Mouse (Mus musculus): Measurements from ENCODE around the gene Sbf2.
"Not testable (repeated sequence)": the region's sequence is repeated elsewhere in the genome, so short reads cannot be mapped to it uniquely, and the experiment has no call there.

The Sbf2 gene

DNA sequence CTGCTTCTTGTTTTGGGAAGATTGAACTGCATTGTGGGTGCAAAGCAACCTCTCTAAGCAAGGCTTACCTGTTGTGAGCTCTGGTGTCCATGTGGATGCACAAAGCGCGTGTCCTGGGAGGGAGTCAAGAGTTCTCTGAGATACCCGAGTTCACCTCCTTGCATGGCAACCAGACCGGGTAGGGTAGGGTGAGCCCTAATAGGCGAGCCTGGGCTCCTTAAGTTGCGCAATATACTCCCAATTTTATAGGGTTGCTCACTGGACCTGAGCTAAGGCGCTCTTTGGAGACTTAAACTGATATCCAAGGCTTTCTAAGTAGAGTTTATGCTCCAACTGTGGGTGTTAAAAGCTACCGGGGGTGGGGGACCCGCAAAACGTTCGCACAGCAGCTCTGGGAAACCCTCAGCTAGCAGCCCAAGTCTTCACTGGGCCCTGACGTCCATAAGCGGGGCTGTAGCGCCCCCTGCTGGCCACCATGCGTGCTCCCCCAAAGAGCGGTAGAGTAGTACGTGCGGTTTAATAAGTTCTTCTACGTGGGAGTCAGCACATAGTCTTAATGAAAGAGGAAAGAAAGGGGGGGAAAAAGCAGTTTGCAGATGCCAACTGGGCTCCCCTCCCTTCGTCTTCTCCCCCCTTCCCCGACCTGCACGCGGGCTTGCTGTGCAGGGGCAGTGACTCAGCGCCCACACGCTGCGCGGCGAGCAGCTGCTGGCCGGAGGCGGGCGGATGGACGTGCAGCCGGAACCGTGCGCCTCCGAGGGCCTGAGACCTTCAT, 15.4 kb upstream of the Sbf2 start:
- peak; percentile 92 for DNase-seq

DNA sequence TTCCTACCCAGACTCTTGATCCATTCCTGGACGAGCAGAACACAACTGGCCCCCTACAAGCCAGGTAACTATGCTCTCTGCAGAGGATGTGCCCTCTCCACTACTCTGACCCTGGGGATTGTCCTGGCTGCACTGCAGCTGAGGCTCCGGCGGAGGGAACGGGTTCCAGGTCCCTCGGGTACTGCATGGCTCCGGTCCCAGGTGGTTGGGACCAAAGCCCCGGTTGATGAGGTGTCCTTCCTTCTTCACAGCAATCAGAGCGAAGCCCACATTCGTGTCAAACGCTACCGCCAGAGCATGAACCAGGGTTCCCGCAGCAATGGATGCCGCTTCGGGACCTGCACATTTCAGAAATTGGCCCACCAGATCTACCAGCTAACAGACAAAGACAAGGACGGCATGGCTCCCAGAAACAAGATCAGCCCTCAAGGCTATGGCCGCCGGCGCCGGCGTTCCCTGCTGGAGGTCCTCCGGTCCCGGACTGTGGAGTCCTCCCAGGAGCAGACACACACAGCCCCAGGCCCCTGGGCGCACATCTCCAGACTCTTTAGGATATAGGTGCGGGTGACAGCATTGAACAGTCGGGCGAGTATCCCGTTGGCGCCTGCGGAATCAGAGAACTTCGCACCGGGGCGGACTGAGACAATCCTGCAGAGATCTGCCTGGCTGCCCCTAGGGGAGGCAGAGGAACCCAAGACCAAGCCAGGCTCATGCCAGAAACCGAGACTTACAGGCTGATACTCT, 14.1 kb upstream of the Sbf2 start:
- DNase-seq: peak; percentile 61

DNA sequence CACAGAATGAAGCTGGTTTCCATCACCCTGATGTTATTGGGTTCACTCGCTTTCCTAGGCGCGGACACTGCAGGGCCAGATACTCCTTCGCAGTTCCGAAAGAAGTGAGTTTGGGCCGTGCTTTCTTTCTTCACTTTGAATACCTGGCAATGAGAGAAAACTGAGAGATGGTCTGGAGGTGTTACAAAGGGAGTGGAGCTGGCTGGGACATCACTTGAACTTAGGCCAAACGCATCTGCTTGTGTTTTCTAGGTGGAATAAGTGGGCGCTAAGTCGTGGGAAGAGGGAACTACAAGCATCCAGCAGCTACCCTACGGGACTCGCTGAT, 13.5 kb upstream of the Sbf2 start:
- no peak for DNase-seq

DNA sequence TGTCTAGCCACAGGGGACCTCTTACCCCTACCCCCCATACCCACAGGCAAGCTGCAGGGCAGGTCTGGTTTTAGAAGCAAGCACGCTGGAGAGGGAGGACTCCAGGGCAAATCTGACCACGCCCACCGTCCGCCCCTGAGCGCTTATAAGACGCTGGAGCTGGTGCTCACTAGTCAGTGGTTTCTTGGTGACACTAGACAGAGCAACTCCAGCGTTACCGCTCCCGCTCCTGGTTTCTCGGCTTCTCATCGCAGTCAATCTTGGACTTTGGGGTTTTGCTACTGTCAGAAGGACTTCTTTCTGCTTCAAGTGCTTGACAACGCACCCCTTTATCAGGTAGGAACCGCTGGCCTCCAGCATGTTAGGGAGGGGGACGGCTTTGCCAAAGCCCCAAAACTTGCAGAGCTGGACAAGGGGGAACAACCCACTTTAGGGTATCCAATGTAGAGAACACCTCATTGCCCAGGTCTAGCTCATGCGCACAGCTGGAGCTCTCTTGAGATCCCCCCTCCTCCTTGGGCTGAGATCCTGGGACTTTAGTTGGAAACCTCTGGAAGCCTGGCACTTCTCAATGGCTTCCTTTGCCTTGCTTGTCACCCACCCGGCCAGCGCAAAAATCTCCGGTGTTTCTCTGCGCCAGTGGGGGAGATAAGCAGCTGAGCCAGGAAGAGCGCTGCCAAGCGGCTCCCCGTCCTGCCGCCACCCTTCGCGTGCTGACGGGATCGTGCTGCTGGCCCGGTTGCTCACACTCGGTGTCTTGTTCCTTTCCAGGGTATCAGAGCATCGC, 13.0 kb upstream of the Sbf2 start, which contains the start of gene Adm:
TSS of gene Adm (plus strand) at position 176 of the 787 bp plus-strand sequence.
- DNase-seq: peak; percentile 91

DNA sequence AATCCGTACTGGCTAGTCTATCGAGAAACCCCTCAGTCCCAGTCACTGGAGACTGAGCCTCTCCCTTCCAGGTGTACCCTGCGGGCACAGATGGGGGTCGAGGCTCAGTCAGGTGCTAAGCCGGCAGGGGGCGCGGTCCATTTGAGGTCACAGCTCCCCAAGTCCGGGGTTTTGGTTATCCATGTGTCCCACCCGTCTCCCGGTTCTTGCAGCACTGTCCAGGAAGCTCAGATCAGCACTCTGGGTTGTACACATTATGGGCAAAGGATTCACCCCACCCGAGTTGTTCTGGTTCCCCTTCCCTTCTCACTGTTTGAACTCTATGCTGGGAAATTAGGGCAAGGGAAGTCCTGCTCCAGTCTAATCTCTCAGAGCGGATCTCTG, 12.4 kb upstream of the Sbf2 start:
- DNase-seq: peak; percentile 45

DNA sequence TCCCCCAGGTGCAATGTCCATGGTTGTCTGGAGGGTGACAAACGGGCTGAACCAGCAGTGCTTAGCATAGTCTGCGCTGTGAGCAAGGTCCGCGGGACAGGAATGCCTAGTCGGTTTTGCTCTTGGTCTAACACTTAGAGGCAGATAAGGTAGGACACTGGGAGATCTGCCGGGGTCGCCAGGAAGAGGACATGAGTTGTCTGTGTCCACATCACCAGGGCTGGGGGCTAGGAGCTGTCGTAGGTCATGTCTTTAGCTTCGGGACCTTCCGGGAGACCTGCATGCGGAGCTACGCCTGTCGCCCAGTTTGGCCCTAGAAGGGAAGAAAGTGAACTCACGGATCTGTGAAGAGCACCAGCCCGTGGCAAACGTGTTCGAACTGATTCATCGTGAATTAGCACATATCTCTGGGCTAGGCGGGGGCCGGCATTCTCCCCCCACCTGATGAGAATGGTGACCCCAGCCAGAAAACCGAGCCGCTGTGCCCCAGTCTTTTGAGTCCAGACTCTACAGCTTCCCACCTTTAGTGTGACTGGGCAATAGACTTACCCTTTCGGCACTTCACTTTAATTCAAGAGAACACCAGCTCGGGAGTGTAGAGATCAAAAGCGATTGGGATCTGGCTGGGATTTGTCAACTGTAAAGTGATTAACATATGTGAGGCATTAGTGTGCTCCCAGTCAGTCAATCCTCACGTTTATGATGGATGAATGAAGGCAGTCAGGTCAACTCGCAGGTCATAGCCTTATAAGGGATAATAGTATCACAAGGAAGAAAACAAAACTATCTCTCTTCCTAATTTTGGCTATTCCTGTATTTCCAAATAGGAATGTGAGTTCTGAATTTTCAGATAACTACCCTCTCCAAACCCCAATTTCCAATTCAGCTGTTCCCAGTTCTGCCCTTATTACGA, 11.7 kb upstream of the Sbf2 start:
- DNase-seq: peak; percentile 54

DNA sequence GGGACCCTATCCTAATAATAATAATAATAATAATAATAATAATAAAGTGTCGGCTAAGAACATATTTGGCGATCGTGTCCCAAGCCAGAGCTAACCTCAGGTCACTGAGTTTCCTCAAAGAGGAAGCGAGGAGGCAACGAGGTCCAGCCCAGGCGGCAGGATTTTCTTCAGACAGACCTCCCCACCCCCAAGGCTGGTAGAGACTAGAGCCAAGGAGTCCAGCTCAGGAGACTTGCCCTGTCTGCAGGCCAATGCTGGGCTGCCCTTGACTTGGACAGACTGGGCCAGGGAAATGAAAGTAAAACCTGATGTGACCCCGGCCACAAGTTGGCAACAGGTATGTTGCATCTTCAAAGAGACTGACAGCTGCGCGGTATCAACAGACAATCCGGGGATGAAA, 10.8 kb upstream of the Sbf2 start:
- no peak for DNase-seq

DNA sequence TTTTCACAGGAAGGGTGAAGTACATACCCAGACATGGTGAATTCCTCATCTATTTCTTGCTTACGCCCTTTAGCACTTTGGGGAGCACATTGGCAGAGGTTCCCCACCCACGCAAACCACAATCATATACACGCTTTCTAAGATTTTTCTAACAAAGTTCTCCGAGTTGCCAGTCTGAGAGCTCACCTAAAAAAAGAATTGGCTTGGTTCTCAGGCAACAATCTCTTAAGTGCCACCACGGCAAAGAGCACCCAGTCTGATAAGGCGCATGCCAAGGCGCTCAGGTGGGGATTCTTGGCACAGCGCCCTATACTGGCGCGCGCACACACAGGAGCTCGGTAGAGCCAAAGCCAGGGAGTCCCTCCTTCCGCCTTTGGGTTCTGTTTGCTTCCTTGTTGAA, 10.2 kb upstream of the Sbf2 start:
- peak; percentile 49 for DNase-seq

DNA sequence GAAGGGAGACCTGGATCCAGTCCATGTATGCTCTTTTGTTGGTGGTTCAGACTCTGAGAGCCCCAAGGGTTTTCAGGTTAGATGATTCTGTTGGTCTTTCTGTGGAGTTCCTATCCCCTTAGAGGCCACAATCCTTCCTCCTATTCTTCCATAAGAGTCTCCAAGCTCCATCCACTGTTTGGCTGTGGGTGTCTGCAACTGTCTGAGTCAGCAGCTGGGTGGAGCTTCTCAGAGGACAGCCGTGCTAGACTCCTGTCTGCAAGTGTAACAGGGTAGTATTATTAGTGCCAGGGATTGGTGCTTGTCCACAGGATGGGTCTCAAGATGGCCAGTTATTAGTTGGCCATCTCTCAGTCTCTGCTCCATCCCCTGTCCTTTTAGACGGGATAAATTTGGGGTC, 9.3 kb upstream of the Sbf2 start:
- DNase-seq: no peak

DNA sequence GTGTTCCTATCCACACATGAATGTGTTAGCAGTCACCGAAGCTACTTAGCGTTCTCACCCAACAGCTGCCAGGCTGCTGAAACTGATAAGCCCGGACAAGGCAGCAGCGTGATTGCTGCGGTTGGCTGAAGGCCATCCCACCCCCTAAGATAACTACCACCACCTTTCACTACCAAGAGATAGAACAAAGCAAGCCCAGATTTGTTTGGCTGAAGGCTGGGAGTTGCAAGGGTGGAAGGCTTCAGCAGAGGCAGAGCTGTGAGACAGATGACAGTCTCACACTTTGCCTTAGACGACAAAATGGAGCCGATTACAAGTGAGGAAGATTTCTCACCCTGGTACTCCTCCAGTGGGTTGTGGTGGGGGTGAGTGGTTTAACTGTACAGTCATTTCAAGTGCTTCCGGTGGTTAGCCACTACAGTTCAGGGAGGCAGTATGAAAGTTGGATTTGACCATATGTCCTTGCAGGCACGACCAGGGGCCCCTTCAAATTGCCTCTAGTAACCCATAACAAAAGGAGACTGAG, 4.4 kb upstream of the Sbf2 start:
- no peak for DNase-seq

DNA sequence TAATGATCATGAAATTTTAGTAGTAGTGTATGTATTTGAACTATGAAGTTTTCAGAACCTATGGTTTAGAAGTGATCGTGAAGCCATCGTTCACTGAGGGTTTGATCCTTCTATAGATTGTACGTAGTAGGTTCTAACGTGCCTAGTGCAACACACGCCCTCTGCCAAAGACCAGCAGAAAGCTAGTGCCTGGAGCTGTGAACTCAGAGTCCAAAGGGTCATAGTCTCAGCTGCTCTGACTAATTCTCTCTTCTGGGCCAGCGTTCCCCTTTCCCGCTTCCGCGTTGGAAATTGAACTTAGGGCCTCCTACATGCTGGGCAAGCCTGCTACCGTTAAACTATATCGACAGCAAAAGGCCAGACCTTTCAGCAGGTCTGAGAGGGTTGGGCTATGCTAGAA, 1.1 kb upstream of the Sbf2 start:
- peak; percentile 80 for DNase-seq

DNA sequence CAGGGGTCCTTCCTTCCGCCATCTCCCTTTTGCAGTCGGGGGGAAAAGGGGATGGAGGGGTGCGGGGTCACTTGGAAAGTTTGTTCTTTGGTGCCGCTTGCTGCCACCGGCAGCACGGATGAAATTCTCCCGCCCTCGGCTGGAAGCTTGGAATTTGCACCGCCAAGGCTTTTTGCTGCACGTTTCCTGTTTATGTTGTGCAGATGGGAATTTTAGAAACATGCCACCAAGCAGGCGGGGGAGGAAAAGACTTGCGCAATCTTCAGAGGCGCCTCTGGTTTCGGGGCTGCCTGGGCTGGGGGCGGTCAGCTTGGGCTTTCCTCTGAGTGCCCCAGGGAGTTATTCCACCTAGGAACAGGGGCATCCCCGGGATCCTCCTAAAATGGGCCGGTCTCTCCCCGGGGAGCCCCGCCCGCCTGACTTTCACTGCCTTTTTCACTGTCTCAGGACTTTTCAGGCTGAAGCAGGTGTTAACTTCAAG, 469 bp upstream of the Sbf2 start:
- peak; percentile 88 for DNase-seq

DNA sequence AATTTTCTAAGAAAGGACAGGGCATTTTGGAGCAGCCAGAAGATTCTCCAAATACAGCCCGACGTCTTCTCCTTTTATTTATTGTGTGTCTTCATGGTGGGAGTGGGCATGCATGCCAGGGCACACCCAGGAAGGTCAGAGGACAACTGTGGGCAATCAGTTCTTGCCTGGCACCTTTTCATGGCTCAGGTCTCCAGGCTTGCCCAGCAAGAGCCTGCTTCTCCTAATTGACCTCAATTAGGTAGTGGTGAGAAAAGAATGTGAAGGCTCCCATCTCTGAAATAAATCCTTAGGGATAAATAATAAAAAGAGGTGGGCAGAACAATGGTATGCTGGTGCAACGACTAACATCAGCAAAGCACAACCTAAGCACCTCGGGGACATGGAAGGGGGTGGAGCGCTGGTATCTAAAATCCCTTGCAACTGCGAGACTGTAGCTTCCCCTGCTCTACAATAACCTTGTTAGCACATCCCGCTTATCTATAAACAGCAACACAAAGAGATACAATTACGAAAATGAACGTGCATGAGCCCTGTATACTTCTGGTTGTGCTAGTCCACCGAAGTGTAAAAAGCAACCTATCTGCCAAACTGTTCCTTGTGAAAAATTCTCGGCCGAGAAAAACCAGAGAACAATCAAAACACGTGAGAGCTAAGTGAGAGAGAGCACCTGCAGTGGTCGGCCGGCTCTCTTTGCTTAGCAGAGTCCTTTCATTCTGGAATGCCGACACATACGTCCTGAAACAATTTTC, 1.2 kb downstream of the Sbf2 start:
- DNase-seq: peak; percentile 24

DNA sequence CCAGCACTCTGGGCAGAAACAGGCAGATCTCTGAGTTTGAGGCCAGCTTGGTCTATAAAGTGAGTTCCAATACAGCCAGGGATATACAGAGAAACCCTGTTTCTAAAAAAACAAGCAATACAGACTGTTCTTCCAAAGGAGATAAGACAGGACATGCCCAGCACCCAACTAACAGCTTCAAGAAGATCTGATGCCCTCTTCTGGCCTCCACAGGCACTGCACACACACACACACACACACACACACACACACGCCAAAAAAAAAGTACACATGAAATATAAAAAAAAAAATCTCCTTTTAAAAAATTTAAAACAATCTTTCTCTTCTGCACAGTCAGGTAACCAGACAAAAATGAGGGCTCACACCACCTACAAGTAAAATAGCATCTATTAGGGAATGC, 7.8 kb downstream of the Sbf2 start:
- DNase-seq: no peak

DNA sequence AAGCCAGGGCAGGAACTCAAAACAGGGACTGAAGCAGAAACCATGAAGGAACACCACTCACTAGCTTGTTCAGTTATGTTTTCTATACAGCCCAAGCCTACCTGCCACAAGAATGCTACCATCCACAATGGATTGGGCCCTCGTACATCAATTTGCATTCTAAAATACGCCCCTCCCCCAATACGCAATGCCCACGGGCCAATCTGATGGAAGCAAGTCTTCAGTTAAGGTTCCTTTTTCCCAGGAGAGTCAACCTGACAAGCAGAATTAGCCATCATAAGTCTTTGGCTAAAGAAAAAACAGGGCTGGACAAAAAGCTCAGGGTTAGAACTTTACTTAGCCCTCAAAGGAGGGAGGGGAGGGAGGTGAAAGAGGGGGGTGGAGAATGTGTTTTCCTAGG, 9.2 kb downstream of the Sbf2 start:
- no peak for DNase-seq

DNA sequence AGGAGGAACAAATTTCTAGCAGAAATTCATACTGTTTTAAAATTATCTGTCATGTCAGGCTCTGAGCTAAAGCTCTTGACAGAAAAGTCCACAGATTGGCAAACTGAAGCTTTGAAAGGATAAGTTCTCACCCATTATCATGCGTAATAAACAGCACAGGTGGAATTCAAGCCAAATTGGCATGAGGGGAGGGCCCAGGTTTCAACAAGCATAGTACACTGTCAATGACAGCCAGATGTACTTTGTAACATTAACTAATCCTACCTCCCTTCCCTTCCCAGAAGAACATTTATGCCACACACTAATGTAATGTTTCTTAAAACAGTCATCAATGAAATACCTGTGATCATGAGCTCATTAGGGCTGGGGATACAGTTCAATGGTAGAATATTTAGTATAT, 17.6 kb downstream of the Sbf2 start:
- no peak for DNase-seq

DNA sequence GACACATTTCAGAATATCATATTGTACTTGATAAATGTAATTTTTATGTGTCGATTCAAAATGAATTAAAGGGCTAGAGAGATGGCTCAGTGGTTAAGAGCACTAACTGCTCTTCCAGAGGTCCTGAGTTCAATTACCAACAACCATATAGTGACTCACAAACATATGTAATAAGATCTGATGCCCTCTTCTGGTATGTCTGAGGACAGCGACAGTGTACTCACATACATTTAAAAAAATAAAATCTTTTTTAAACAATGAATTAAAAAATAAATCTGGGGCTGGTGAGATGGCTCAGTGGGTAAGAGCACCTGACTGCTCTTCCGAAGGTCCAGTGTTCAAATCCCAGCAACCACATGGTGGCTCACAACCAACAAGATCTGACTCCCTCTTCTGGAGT, 20.7 kb downstream of the Sbf2 start:
- not testable (repeated sequence) for DNase-seq

DNA sequence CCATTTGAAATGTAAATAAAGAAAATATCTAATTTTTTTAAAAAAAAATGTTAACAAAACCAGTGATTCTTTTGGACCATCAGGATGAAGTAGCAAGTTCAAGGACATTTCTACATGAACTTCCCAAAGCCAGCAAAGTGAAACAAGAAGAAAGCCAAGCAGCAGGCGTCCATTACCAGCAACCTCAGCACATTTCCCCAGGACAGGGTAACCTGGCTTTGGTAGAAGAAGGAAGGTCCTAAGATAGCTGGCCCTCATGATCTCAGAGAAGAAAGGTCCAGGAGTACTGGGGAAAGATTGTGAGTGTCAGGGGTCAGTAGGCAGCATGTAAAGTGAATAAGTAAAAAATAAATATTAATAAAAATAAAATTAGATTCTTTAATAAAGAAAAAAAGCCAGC, 27.0 kb downstream of the Sbf2 start:
- DNase-seq: no peak

DNA sequence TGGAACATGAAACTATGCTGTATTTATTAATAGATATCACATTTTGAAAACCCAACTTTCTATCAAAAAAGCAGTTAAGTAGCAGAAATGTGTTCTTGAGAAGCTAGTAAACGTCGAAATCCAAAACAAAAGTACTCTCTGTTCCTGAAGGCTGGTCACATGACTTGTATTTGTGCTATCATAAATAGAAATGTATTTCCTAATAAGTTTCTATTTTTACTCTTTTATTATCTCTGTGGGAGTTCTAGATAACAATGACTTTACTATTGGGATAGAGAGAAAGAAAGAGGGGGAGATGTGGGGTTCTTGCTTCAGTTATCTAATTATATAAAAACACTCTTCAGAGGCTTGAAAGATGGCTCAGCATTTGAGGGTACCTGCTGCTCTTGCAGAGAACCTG, 29.5 kb downstream of the Sbf2 start:
- no peak for DNase-seq

DNA sequence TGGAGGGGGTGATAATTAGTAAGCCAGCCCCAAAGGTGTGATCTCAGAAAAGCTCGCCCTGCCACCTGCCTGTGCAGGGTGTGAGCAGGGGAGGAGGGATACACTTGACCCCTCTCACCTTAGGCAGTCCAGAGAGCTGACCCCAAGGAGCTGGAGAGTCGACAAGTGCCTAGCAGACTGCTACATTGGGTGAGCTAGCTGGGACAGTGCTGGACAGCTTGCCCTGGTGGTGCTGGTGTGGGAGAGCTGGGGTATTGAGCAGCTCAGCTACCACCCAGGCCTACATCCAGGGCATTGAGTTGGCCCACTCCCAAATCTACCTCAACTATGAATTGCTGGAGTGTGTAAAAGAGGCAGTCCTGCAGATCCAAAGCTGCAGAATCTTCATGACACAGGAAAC, 30.6 kb downstream of the Sbf2 start:
- DNase-seq: no peak

DNA sequence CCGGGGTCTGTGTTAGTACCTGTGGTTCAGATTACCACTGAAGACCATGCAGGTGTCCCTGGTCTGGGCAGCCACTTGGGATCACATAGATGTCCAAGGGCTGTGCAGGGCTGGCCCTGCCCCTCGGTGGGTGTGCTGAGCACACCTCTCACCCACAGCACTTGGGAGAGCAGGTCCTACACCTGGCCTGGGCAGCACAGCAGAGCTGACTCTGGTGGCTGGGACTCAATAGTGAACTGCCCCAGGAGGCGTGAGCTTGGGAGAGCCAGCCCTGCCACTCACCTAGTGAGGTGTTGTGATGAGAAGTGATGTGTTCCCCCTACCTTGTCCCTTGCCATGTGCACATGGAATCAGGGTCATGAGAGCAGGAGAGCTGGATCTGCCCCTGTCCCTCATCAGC, 31.0 kb downstream of the Sbf2 start:
- DNase-seq: no peak

Data from kidney, postnatal 14 days (tissue).